Mouse (Mus musculus) heart, postnatal 14 days (tissue): ENCODE results near the gene Olfr514. TPM values are rescaled to one million over a fixed set of nuclear protein-coding genes. Genes with fewer than 3 reads are reported as not detected.

Experiments used
- DNase-seq, 2 experiments: peaks; one replicate each; pipeline ENCODE4 v3.0.0; 2021 to 2022
- intact Hi-C: fragments of 180-260 bp; cut with DNase I; formaldehyde crosslinking; loops from one replicate; pipeline ENCODE4 v1.15.1; 2025
- long read RNA-seq, 2 experiments: library from polyadenylated mRNA; stranded (forward); transcript quantifications; one replicate each; pipeline ENCODE4 v2.0.0; 2021
- total RNA-seq, 2 experiments: library from RNA; stranded (reverse); gene quantifications; 2 replicates each; pipeline ENCODE4 v1.2.3; 2021

Olfr514 gene
- not detected for total RNA-seq
- long read RNA-seq, experiment 1, result 0 reads
- long read RNA-seq, experiment 2, result 0 reads

- intact Hi-C loops, result no loop called here
These were observed at the start of gene Olfr514 for GRCm38 (mm10) chr7:108825897-108826296. TSS of gene Olfr514 (minus strand) at chr7:108825997.

GRCm38 (mm10) chr7:108872279-108872678 is 46.5 kb upstream of the Olfr514 start, which contains the start of gene Olfr517:
TSS of gene Olfr517 (minus strand) at chr7:108872379.
- intact Hi-C loops, result no loop called here
- no peak for DNase-seq

More at GRCm38 (mm10) chr7:108825897-108826296, at the start of gene Olfr514:
- DNase-seq, result no peak

- intact Hi-C loops, result loop anchor here (5.0 kb wide), 1 partner anchor 82 kb away; the partner anchor contains the start of genes Eif3f and Nlrp10
- no peak for DNase-seq
These were observed 24.6 kb upstream of the Olfr514 start, which contains the start of gene Olfr516 for GRCm38 (mm10) chr7:108850429-108850828. TSS of gene Olfr516 (minus strand) at chr7:108850529.

- peak; percentile 4 to 43 for DNase-seq
- intact Hi-C loops, result loop anchor here (2.0 kb wide), 2 partner anchors 120 to 214 kb away; partner anchors contain the start of gene Eif3f
These were observed 11.1 kb downstream of the Olfr514 start for GRCm38 (mm10) chr7:108814593-108815215.

- DNase-seq, result no peak
- intact Hi-C loops, result no loop called here
These were observed 28.4 kb downstream of the Olfr514 start for GRCm38 (mm10) chr7:108797205-108797933.

Other genes starting within 250 kb of the Olfr514 start
- gene Olfr506, start 215.2 kb downstream of the Olfr514 start, total RNA-seq, result not detected
- gene Olfr507, start 204.2 kb downstream of the Olfr514 start, total RNA-seq, result not detected
- gene Olfr508, start 196.0 kb downstream of the Olfr514 start, total RNA-seq, result not detected
- not detected for gene Olfr509, start 174.1 kb downstream of the Olfr514 start, total RNA-seq
- gene Olfr510, start 159.6 kb downstream of the Olfr514 start, total RNA-seq, result not detected
- gene Olfr512, start 112.7 kb downstream of the Olfr514 start, total RNA-seq, result not detected
- not detected for gene Olfr513, start 75.0 kb downstream of the Olfr514 start, total RNA-seq
- not detected for gene Olfr516, start 24.5 kb upstream of the Olfr514 start, total RNA-seq
- not detected for gene Olfr517, start 46.4 kb upstream of the Olfr514 start, total RNA-seq
- gene Olfr518, start 59.0 kb upstream of the Olfr514 start, total RNA-seq, result not detected
- gene Olfr519, start 68.4 kb upstream of the Olfr514 start, total RNA-seq, result not detected
- gene Nlrp10, start 104.2 kb upstream of the Olfr514 start, total RNA-seq, result 10 to 100 TPM; 16.4 to 17.9 TPM
- gene Eif3f, start 108.4 kb upstream of the Olfr514 start, total RNA-seq, result 10 to 100 TPM; 90.2 to 92.6 TPM
- gene Tub, start 124.3 kb upstream of the Olfr514 start, total RNA-seq, result under 1 TPM; 0.46 to 0.48 TPM